Mouse (Mus musculus): ENCODE measurements around the gene Olfr1507.

Olfr1507 gene

GRCm38 (mm10) chr14:52495516-52495915 lies at the start of gene Olfr1507:
Gene Olfr1507, minus strand, starts transcription at chr14:52495749.
- DNase-seq (ENCODE audit: low spot score), result no peak

- DNase-seq (ENCODE audit: low spot score), result peak; percentile 6
Measured at GRCm38 (mm10) chr14:52533336-52533735, 37.8 kb upstream of the Olfr1507 start.

- DNase-seq (ENCODE audit: low spot score), result no peak
Measured at GRCm38 (mm10) chr14:52524952-52525351, 29.4 kb upstream of the Olfr1507 start.

GRCm38 (mm10) chr14:52467395-52467794 lies 28.2 kb downstream of the Olfr1507 start, which contains the start of gene Olfr1508:
Gene Olfr1508, minus strand, starts transcription at chr14:52467495.
- DNase-seq (ENCODE audit: low spot score), result no peak

GRCm38 (mm10) chr14:52465738-52466137 lies 29.8 kb downstream of the Olfr1507 start:
- no peak for DNase-seq (ENCODE audit: low spot score)

- DNase-seq (ENCODE audit: low spot score), result no peak
Measured at GRCm38 (mm10) chr14:52461928-52462327, 33.6 kb downstream of the Olfr1507 start.

DNA sequence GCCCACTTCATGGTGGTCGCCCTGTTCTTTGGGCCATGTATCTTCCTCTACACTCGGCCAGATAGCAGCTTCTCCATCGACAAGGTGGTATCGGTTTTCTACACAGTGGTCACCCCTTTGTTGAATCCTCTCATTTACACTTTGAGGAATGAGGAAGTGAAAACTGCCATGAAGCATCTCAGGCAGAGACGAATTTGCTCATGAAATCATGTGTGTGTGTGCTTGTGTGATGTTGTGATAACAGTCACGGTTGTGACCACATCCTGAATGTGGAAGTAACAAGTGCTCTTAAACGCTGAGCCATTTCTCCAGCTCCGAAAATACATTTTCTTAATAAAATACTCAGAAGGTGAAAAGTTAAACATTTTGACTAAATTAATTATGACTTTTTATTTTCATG lies 44.4 kb downstream of the Olfr1507 start:
- no peak for DNase-seq (ENCODE audit: low spot score)

DNA sequence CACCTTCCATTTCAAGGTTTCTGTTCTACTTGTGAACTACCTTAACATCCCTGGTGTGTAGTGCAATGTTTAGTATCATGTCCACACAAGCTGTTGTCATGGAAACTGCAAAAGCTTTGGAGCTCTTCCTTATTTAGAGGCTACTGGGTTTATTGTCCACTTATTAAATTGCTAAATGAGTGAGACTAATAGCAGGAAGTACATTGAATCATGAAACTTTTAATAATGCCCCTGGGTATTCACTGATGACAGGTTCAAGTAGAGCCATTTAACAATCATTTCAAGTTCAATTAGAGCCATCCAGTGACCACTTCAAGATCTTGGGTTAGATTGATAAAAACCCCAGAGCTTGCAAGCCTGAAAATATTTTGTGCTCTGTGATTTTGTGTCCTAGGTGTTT lies 52.9 kb downstream of the Olfr1507 start, which contains the start of gene Olfr1509:
TSS of gene Olfr1509 (plus strand) at position 301 of the 400 bp plus-strand sequence.
- no peak for DNase-seq (ENCODE audit: low spot score)

Measured in left cerebral cortex, adult 11 months (tissue).